Mouse (Mus musculus) liver, adult 2 months (tissue): ENCODE data around the gene Rere. TPM values are rescaled to one million over a fixed set of nuclear protein-coding genes. Genes with fewer than 3 reads are reported as not detected.

Experiments
- DNase-seq: peaks from one replicate; pipeline ENCODE4 v3.0.0-alpha.2; 2011; ENCODE audit warnings: low read depth, low spot score; ENCODE audit errors: extremely low read depth
- H3K27ac ChIP-seq: fragments of 200-500 bp; replicated peaks from 2 replicates; pipeline ENCODE4 v1.5.1; 2012; ENCODE audit warnings: low read depth, mild to moderate bottlenecking, control low read depth, inconsistent platforms, low read length; ENCODE audit not compliant: insufficient read depth
- H3K27me3 ChIP-seq: fragments of 200-500 bp; 2 replicates; pipeline ENCODE4 v1.6.1; 2012; ENCODE audit warnings: mild to moderate bottlenecking, moderate library complexity, low read length, inconsistent platforms; ENCODE audit not compliant: control insufficient read depth, insufficient read depth
- H3K36me3 ChIP-seq: fragments of 200-500 bp; 2 replicates; pipeline ENCODE4 v1.6.1; 2012; ENCODE audit warnings: low read length, inconsistent platforms; ENCODE audit not compliant: control insufficient read depth, insufficient read depth
- H3K4me1 ChIP-seq: fragments of 200-500 bp; 2 replicates; pipeline ENCODE4 v1.6.1; 2011; ENCODE audit warnings: low read length; ENCODE audit not compliant: control insufficient read depth, insufficient read depth
- H3K4me3 ChIP-seq: fragments of 200-500 bp; 2 replicates; pipeline ENCODE4 v1.5.1; 2011; ENCODE audit warnings: low read depth, mild to moderate bottlenecking, control low read depth, low read length, moderate library complexity; ENCODE audit not compliant: insufficient read depth
- H3K79me2 ChIP-seq: fragments of 200-500 bp; 2 replicates; pipeline ENCODE4 v1.6.1; 2012; ENCODE audit warnings: inconsistent platforms, mild to moderate bottlenecking, low read length, moderate library complexity; ENCODE audit not compliant: control insufficient read depth, insufficient read depth
- H3K9ac ChIP-seq: fragments of 200-500 bp; 2 replicates; pipeline ENCODE4 v1.6.1; 2012; ENCODE audit warnings: low read depth, mild to moderate bottlenecking, control low read depth, inconsistent platforms, low read length
- CTCF ChIP-seq: fragments of 200-500 bp; IDR thresholded peaks from 2 replicates; pipeline ENCODE4 v1.5.1; 2011; ENCODE audit warnings: low read depth, low read length, control low read depth
- POLR2A ChIP-seq: fragments of 200-500 bp; IDR thresholded peaks from 2 replicates; pipeline ENCODE4 v1.6.1; 2011; ENCODE audit warnings: low read length, control low read depth; ENCODE audit not compliant: insufficient read depth; ENCODE audit errors: extremely low read depth
- WGBS: fragments of 180-500 bp; shearing (Covaris S2); methylation state at CpG from one replicate; pipeline ENCODE4 v1.1.7; 2018; 5-methylcytosine and 5-hydroxymethylcytosine counted together
- polyA plus RNA-seq: library from polyadenylated mRNA; depleted of rRNA; stranded (reverse); fragments of >200 nt; gene quantifications from 2 replicates; pipeline ENCODE4 v1.2.3, GENCODE M21; 2012
- total RNA-seq: library from RNA; depleted of rRNA; stranded (reverse); fragments of >200 nt; gene quantifications from 2 replicates; pipeline ENCODE4 v1.2.3, GENCODE M21; 2014

Rere gene
- total and polyA plus RNA-seq, 2 experiments: 8.8 to 10.0 TPM

DNA sequence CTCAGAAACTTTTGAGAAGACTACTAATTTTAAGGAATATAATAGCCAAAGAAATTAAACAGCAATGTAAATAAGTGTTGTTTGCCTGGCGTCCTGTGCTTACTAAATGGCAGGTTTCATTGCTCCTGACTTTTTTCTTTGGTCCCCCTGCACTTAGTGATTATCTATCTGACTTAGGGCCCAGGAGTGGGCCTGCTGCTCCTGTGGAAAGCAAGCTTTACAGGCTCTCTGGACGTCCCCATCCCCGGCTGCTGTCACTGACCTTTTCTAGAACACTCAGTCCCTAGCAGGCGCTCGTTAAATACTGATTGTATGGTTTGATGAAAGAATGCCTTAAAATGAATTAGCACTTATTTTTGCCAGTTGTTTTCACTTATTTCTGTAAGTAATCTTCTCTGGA lies 179.6 kb downstream of the Rere start:
- Histone ChIP-seq H3K27me3 (no peaks in the 10 kb centered on the region), H3K4me1 (peaks cover 17% of the 10 kb centered on the region), H3K4me3 (no peak overlapping the region), H3K36me3 (no peaks in the 10 kb centered on the region), H3K9ac (no peak overlapping the region), H3K79me2 (peaks cover 20% of the 10 kb centered on the region; the same call in 1 of the 2 replicates), H3K27ac (peak overlapping the region; percentile 41; the same call in 1 of the 2 replicates)
- TF ChIP-seq CTCF: no peak
- TF ChIP-seq POLR2A: no peak
- WGBS: 76% methylated on average over 5 of the region's 5 CpGs
- no peak for DNase-seq

DNA sequence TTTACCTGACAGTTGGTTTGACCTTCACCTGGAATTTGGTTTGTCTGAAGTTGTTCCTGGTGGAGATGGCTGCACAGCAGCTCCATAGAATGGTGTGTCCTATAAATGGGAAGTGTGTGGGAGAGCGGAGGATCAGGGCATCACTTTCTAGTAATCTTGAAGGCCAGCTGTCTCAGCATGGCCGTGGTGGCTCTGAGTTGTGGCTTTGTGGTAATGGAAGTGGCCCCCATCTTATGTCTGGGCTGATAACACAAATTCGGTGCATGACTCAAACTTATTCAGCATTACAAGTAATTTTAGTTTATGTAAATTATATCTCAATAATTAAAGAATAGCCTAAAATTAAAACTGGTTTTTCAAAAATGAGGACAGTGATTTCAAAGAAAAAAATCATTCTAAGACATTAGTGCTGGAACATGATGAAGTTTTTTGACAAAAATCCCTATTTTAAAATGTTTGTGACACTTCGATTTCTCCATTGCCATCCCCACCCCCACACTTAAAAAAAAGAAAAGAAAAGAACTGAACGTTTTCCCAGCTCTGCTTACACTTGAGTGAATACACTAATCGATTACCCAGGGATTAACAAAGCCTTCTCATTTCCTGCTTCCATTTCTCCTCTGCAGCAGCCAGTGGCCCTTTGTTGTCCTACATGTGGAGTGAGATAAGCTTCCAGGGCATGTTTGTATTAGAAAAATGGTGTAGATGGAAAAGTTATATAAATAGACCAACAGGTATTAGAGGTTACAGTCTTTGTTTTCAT lies 180.2 kb downstream of the Rere start:
- peaks cover 21% of the 10 kb centered on the region; the same call in 1 of the 2 replicates for H3K79me2 ChIP-seq
- TF ChIP-seq POLR2A (no peak), CTCF (no peak)
- peak overlapping the region; percentile 34; the same call in 1 of the 2 replicates for H3K27ac ChIP-seq
- H3K4me3 ChIP-seq: no peak overlapping the region
- H3K27me3 ChIP-seq: no peaks in the 10 kb centered on the region
- no peaks in the 10 kb centered on the region for H3K36me3 ChIP-seq
- DNase-seq: peak; percentile 57
- peaks cover 17% of the 10 kb centered on the region for H3K4me1 ChIP-seq
- no peak overlapping the region for H3K9ac ChIP-seq
- WGBS: 39% methylated on average over 6 of the region's 6 CpGs

DNA sequence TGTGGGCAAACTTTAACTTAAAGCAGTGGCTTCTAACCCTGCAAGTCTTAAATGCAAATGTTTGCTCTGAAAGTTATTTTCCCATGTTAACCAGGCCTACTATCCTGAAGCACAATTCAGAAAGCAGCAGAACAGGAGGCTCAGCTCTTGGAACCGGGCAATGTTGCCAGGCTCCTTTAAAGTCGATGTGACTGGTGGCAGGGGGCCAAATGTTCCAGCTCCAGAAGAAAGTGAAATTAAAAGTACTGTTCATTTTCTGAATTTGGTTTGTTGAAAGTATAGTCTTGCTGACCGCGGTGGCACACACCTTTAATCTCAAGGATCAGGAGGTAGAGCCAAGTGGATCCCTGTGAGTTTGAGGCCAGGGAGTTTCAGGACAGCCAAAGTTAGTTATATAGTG lies 180.9 kb downstream of the Rere start:
- Histone ChIP-seq H3K27ac (peak overlapping the region; percentile 51), H3K9ac (peak overlapping the region; percentile 9; the same call in 1 of the 2 replicates), H3K36me3 (no peaks in the 10 kb centered on the region), H3K79me2 (peaks cover 18% of the 10 kb centered on the region; the same call in 1 of the 2 replicates), H3K27me3 (no peaks in the 10 kb centered on the region), H3K4me1 (peaks cover 15% of the 10 kb centered on the region), H3K4me3 (peak overlapping the region; percentile 8; the same call in 1 of the 2 replicates)
- DNase-seq: peak; percentile 79
- TF ChIP-seq POLR2A (no peak), CTCF (no peak)
- 2% methylated on average over 4 of the region's 4 CpGs for WGBS

DNA sequence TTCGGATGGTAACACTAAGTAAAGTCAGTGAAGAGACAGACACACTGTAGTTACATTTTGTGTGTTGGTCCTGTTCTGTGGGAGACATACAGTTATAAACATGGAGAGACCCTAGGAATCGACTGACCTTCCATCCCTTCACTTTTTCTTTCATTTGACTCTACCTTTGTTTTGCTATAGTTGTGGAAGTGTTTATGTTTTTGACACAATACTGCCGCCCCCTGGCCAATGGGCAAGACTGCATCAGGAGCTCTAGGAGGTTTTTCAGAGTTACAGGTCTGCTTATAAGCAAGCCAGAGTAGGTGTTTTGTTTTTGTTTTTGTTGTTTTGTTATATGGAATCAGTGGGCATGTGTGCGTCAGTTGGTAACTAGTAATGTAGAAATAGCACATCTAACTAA lies 184.3 kb downstream of the Rere start:
- Histone ChIP-seq H3K4me3 (no peak overlapping the region), H3K36me3 (peaks cover 5% of the 10 kb centered on the region), H3K4me1 (peaks cover 14% of the 10 kb centered on the region), H3K27ac (no peak overlapping the region), H3K27me3 (no peaks in the 10 kb centered on the region), H3K79me2 (peaks cover 14% of the 10 kb centered on the region; the same call in 1 of the 2 replicates), H3K9ac (no peak overlapping the region)
- peak; percentile 70; the same call in 1 of the 2 replicates for TF ChIP-seq CTCF
- no peak for TF ChIP-seq POLR2A
- DNase-seq: peak; percentile 61
- 38% methylated on average over 4 of the region's 4 CpGs for whole genome bisulfite sequencing

DNA sequence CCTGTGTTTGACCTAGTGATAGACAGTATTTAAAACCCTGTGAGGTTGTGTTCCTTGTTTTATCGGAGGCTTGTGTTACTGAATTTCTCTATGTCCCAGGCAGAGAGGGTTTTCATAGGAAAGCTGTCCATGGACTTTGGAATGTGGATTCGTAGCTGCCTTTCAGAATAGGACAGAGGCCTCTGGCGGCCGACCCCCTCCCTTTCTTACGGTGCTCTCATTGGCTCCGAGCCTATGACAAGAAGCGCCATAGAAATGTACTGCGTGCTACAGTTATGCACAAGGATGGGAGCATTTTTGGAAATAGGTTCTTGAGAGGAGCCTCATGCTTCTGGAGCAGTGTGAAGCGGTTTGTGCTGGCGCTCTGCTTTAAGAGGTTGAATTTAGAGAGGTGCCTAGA lies 187.8 kb downstream of the Rere start:
- Histone ChIP-seq H3K9ac (no peak overlapping the region), H3K36me3 (peaks cover 5% of the 10 kb centered on the region), H3K27ac (no peak overlapping the region), H3K4me1 (no peaks in the 10 kb centered on the region), H3K4me3 (no peak overlapping the region), H3K79me2 (peaks cover 8% of the 10 kb centered on the region; the same call in 1 of the 2 replicates), H3K27me3 (no peaks in the 10 kb centered on the region)
- TF ChIP-seq CTCF (no peak), POLR2A (no peak)
- no peak for DNase-seq
- 68% methylated on average over 10 of the region's 10 CpGs for WGBS

DNA sequence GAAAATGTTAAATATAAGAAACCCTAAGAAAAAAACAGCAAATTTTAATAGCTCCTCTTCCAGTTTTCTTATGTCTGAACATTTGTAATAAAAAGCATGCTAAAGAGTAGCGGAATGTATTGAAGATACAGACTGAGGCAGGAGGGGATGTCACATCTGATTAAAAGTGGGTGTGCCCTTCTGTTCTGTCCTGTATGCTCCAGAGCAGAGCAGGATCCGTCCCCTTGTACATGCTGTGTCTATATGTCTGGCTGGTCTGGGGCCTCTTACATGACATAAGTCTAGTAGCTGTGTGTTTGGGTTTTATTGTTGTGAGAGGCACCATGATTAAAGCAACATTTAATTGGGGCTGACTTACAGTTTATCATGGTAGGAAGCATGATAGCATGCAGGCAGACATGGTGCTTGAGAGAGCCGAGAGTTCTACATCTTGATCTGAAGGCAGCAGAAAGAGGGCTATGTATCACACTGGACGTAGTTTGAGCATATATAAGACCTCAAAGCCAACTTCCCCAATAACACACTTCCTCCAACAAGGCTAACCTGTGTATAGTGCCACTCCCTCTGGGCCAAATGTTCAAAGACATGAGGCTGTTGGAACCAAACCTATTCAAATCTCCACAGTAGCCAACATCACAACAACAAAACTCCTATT lies 189.4 kb downstream of the Rere start:
- WGBS: 93% methylated on average over 4 of the region's 4 CpGs
- H3K27me3 ChIP-seq: no peaks in the 10 kb centered on the region
- no peaks in the 10 kb centered on the region for H3K4me1 ChIP-seq
- DNase-seq: no peak
- TF ChIP-seq CTCF: no peak
- no peak overlapping the region for H3K27ac ChIP-seq
- peaks cover 5% of the 10 kb centered on the region for H3K36me3 ChIP-seq
- no peak overlapping the region for H3K4me3 ChIP-seq
- H3K9ac ChIP-seq: no peak overlapping the region
- H3K79me2 ChIP-seq: peaks cover 3% of the 10 kb centered on the region; the same call in 1 of the 2 replicates
